Mouse (Mus musculus): Measurements from ENCODE around the gene Xlr5a. TPM values are rescaled to one million over a fixed set of nuclear protein-coding genes. Genes with fewer than 3 reads are reported as not detected.
A peak's percentile ranks its signal among the peaks of the same experiment; 100 is the strongest.
"Not testable (repeated sequence)": the region's sequence is repeated elsewhere in the genome, so short reads cannot be mapped to it uniquely, and the experiment has no call there.

Gene Xlr5a
- polyA plus RNA-seq, 1 experiment from 2014 or later = not detected

- H3K27me3 ChIP-seq (ENCODE audit: poor library complexity, severe bottlenecking) = peaks cover 16% of the 10 kb centered on the region
- H3K27ac ChIP-seq = peak overlapping the region; percentile 89; the same call in 1 of the 2 replicates
- DNase-seq (ENCODE audit: extremely low spot score, low spot score) = no peak
- peaks cover 13% of the 10 kb centered on the region for H3K4me1 ChIP-seq
- peaks cover 2% of the 10 kb centered on the region; the same call in 1 of the 2 replicates for H3K9me3 ChIP-seq
- peak overlapping the region; percentile 68 for H3K4me3 ChIP-seq
- no peaks in the 10 kb centered on the region for H3K36me3 ChIP-seq (replicated peaks)
- 54% methylated on average over 3 of the region's 3 CpGs for whole genome bisulfite sequencing
Measured at GRCm38 (mm10) chrX:73229288-73229687, 63.5 kb downstream of the Xlr5a start.

- H3K4me3 ChIP-seq = peak overlapping the region; percentile 68
- no peaks in the 10 kb centered on the region for H3K36me3 ChIP-seq (replicated peaks)
- peak; percentile 34 for DNase-seq (ENCODE audit: extremely low spot score, low spot score)
- 15% methylated on average over 50 of the region's 51 CpGs for WGBS
- H3K4me1 ChIP-seq = peaks cover 13% of the 10 kb centered on the region
- peaks cover 2% of the 10 kb centered on the region; the same call in 1 of the 2 replicates for H3K9me3 ChIP-seq
- peaks cover 16% of the 10 kb centered on the region for H3K27me3 ChIP-seq (ENCODE audit: poor library complexity, severe bottlenecking)
- H3K27ac ChIP-seq = peak overlapping the region; percentile 89
Measured at GRCm38 (mm10) chrX:73228606-73229214, 64.1 kb downstream of the Xlr5a start.

DNA sequence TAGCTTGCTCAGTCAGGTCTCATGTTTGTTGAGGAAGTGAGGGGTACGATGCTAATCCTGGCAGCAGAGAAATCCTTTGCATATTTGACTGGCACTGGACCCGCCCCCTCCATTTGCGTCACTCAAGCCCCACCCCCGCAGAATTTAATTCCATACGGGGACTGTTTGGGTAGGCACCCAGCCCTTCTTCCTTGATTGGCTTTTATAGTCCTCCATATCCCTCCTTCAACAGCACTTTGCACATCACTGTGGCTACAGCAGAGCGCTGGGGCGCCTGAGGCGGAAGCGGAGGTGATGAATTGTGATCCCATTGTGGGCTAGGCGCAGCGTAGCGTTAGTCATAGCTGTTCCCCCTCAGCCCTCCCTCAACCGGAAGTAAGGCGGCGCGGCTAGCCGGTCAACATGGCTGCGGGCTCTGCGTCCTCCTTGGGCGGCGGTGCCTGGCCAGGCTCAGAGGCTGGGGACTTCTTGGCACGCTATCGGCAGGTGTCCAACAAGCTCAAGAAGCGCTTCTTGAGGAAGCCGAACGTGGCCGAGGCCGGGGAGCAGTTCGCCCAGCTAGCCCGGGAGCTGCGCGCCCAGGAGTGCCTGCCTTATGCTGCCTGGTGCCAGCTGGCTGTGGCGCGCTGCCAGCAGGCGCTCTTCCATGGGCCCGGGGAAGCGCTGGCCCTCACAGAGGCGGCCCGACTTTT, 64.7 kb downstream of the Xlr5a start, which contains the start of gene F8a:
F8a (plus strand) TSS at position 378 of the 692 bp plus-strand sequence.
- WGBS = 18% methylated on average over 39 of the region's 39 CpGs

GRCm38 (mm10) chrX:73225365-73225764, 67.4 kb downstream of the Xlr5a start:
- no peak overlapping the region for H3K4me3 ChIP-seq
- H3K27ac ChIP-seq = no peak overlapping the region
- H3K4me1 ChIP-seq = peaks cover 13% of the 10 kb centered on the region
- no peaks in the 10 kb centered on the region for H3K36me3 ChIP-seq (replicated peaks)
- H3K9me3 ChIP-seq = peaks cover 2% of the 10 kb centered on the region; the same call in 1 of the 2 replicates
- 53% methylated on average over 1 of the region's 1 CpGs for WGBS
- H3K27me3 ChIP-seq (ENCODE audit: poor library complexity, severe bottlenecking) = peaks cover 16% of the 10 kb centered on the region
- no peak for DNase-seq (ENCODE audit: extremely low spot score, low spot score)

More for the DNA sequence above, 64.7 kb downstream of the Xlr5a start, which contains the start of gene F8a:
- Histone ChIP-seq H3K36me3 (replicated peaks) (no peaks in the 10 kb centered on the region), H3K4me1 (peaks cover 13% of the 10 kb centered on the region), H3K27me3 (ENCODE audit: poor library complexity, severe bottlenecking) (peaks cover 16% of the 10 kb centered on the region), H3K4me3 (peak within 1 kb of the TSS; percentile 68), H3K27ac (peak within 1 kb of the TSS; percentile 89), H3K9me3 (peaks cover 2% of the 10 kb centered on the region; the same call in 1 of the 2 replicates)
- peak; percentile 75 for DNase-seq (ENCODE audit: extremely low spot score, low spot score)

- H3K27ac ChIP-seq; H3K9me3 ChIP-seq; H3K27me3 ChIP-seq (ENCODE audit: poor library complexity, severe bottlenecking); H3K4me3 ChIP-seq; H3K36me3 ChIP-seq (replicated peaks); DNase-seq (ENCODE audit: extremely low spot score, low spot score); H3K4me1 ChIP-seq: not testable (repeated sequence)
- WGBS = 79% methylated on average over 18 of the region's 19 CpGs
Measured at GRCm38 (mm10) chrX:73213819-73214564, 78.8 kb downstream of the Xlr5a start, which contains the start of gene Xlr4b. Gene Xlr4b, plus strand, starts transcription at chrX:73214333.

DNA sequence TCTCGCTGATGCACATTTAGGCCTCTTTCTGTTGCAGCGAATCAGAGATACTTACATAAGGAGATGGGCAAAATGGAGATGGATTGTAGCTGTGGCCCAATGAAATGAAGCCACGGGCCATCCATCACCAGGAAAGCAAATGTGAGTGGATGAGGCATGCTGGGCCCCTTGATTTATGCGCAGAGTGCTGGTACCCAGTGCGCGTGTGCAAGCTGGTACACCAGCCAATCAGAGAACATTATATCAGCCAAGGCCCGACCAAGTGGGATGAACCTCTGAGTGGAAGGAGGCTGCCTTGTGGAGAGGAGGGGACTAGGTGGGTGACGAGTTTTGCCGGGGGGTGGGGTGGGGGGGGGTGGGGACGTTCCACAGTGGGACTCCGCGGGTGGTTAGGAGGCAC, 100.8 kb downstream of the Xlr5a start, which contains the start of gene Xlr3b:
Xlr3b (plus strand) TSS at position 274 of the 400 bp plus-strand sequence.
- not testable (repeated sequence) for DNase-seq (ENCODE audit: extremely low spot score, low spot score); H3K27ac ChIP-seq; H3K4me1 ChIP-seq; H3K4me3 ChIP-seq; H3K36me3 ChIP-seq (replicated peaks); H3K27me3 ChIP-seq (ENCODE audit: poor library complexity, severe bottlenecking); H3K9me3 ChIP-seq
- WGBS = 76% methylated on average over 12 of the region's 12 CpGs

DNA sequence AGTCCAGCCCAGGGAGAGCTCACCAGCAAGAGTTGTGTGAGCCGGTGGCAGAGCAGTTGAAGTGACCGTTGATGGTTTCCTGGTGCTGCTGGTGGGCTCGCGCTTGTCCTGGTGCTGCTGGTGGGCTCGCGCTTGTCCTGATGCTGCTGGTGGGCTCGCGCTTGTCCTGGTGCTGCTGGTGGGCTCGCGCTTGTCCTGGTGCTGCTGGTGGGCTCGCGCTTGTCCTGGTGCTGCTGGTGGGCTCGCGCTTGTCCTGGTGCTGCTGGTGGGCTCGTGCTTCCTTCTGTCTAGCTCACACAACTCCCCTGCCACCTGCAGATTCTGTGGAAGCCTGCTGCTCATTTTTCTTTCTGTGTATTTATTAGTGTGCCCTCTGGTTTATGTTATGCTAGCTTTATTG, 115.9 kb downstream of the Xlr5a start, which contains the start of gene Spin2d:
Spin2d (minus strand) TSS at position 101 of the 400 bp plus-strand sequence.
- not testable (repeated sequence) for H3K4me3 ChIP-seq; H3K27me3 ChIP-seq (ENCODE audit: poor library complexity, severe bottlenecking); H3K4me1 ChIP-seq; H3K27ac ChIP-seq; H3K36me3 ChIP-seq (replicated peaks); H3K9me3 ChIP-seq; DNase-seq (ENCODE audit: extremely low spot score, low spot score)
- WGBS = 79% methylated on average over 6 of the region's 15 CpGs

DNA sequence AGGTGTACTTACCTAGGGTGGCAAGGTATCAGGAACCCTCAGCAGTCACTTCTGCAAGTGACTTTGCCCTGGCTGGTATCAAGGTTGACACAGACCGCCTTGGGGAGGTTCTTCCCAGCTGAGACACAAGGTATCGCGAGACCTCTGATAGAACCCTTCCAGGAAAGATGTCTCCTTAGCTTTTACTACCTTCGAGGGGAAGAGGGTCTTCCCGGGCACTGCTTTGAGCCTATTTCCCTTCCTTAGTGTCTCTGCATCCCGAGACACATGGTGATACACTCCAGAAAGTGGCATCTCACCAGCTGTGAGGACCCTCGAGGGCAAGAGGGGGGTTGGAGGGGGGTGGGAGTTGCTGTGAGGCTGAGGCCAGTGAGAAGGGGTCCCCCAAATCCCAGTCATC, 143.4 kb downstream of the Xlr5a start, which contains the start of gene DXBay18:
DXBay18 (minus strand) TSS at position 101 of the 400 bp plus-strand sequence.
- no CpG with 5 or more reads among the region's 7 CpGs for WGBS
- H3K4me3 ChIP-seq; H3K36me3 ChIP-seq (replicated peaks); H3K4me1 ChIP-seq; H3K27me3 ChIP-seq (ENCODE audit: poor library complexity, severe bottlenecking); DNase-seq (ENCODE audit: extremely low spot score, low spot score); H3K9me3 ChIP-seq; H3K27ac ChIP-seq: not testable (repeated sequence)

DNA sequence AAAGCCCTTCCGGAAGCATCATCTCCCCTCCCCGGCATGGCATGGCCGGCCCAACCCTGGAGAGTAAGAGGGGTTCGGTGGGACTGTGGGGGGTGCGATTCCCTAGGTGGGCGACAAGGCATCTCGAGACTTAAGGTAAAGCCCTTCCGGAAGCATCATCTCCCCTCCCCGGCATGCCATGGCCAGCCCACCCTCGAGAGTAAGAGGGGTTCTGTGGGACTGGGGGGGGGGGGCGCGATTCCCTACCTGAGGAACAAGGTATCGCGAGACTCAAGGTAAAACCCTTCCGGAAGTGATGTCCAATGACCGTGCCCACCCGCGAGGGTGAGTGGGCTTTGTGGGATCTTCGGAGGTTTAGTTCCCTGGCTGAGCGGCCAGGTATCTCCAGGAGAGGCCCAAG, 144.3 kb downstream of the Xlr5a start, which contains the start of gene Xlr5b:
Xlr5b (plus strand) TSS at position 301 of the 400 bp plus-strand sequence.
- not testable (repeated sequence) for H3K4me3 ChIP-seq; H3K4me1 ChIP-seq; DNase-seq (ENCODE audit: extremely low spot score, low spot score); H3K27ac ChIP-seq; H3K9me3 ChIP-seq; H3K27me3 ChIP-seq (ENCODE audit: poor library complexity, severe bottlenecking); H3K36me3 ChIP-seq (replicated peaks)
- no CpG with 5 or more reads among the region's 20 CpGs for WGBS

DNA sequence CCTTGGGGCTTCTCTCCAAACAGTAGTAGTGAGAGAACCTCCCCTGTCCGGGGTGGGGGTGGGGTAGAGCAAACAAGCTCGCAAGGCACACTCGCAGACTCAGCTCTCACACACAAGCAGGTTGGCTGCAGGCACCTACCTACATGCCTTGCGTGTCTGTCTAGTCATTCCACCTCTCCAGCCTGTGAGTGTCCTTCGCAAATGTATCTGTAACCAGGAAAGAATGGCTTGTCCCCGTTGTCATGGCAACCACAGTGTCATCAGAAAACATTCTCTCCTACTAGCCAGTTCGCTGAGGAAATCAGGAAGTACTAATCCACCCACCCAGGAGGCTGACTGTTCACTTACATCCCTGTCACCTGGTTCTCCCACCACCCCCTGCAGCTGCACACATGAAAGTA, 149.6 kb downstream of the Xlr5a start:
- not testable (repeated sequence) for H3K36me3 ChIP-seq (replicated peaks); H3K9me3 ChIP-seq; H3K27ac ChIP-seq; H3K27me3 ChIP-seq (ENCODE audit: poor library complexity, severe bottlenecking); H3K4me1 ChIP-seq; H3K4me3 ChIP-seq; DNase-seq (ENCODE audit: extremely low spot score, low spot score)
- no CpG with 5 or more reads among the region's 7 CpGs for WGBS

DNA sequence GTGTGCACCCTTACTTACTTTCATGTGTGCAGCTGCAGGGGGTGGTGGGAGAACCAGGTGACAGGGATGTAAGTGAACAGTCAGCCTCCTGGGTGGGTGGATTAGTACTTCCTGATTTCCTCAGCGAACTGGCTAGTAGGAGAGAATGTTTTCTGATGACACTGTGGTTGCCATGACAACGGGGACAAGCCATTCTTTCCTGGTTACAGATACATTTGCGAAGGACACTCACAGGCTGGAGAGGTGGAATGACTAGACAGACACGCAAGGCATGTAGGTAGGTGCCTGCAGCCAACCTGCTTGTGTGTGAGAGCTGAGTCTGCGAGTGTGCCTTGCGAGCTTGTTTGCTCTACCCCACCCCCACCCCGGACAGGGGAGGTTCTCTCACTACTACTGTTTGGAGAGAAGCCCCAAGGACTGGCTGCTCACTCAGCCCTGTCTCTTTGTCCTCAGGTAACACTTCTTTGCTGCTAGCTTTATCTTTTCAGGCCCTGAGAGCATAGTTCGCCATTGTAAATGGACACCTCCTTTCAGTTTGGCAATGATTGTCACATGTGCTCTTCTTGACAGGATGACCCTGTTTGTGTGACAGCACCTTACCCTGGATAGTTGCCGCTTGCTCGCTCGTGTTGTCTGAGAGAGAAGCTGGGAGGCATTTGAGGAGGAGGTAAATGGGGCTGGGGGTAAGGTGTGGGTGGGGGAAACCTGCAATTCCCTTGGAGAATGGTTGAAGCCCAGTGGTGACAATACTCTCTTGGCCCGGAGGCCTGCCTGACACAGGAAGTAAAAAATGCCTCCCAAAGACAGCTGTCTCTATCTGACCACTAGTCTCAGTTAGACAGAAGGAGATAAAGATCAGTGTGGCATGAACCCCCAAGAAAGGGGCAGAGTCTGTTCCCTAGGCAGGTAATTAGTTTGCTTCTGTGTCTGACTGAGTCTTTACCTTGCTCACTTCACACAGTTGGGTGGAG, 169.6 kb downstream of the Xlr5a start:
- not testable (repeated sequence) for DNase-seq (ENCODE audit: extremely low spot score, low spot score); H3K4me3 ChIP-seq; H3K36me3 ChIP-seq (replicated peaks); H3K27me3 ChIP-seq (ENCODE audit: poor library complexity, severe bottlenecking); H3K27ac ChIP-seq; H3K4me1 ChIP-seq; H3K9me3 ChIP-seq
- WGBS = no CpG with 5 or more reads among the region's 12 CpGs

DNA sequence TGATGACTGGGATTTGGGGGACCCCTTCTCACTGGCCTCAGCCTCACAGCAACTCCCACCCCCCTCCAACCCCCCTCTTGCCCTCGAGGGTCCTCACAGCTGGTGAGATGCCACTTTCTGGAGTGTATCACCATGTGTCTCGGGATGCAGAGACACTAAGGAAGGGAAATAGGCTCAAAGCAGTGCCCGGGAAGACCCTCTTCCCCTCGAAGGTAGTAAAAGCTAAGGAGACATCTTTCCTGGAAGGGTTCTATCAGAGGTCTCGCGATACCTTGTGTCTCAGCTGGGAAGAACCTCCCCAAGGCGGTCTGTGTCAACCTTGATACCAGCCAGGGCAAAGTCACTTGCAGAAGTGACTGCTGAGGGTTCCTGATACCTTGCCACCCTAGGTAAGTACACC, 176.0 kb downstream of the Xlr5a start, which contains the start of gene Gm14685:
Gm14685 (plus strand) TSS at position 301 of the 400 bp plus-strand sequence.
- DNase-seq (ENCODE audit: extremely low spot score, low spot score); H3K36me3 ChIP-seq (replicated peaks): not testable (repeated sequence)
- WGBS = no CpG with 5 or more reads among the region's 7 CpGs

More for the DNA sequence above, 176.0 kb downstream of the Xlr5a start, which contains the start of gene Gm14685:
- H3K27ac ChIP-seq; H3K4me3 ChIP-seq; H3K9me3 ChIP-seq; H3K27me3 ChIP-seq (ENCODE audit: poor library complexity, severe bottlenecking); H3K4me1 ChIP-seq: not testable (repeated sequence)

All from forebrain, embryonic 10.5 days (tissue).